Mouse (Mus musculus): ENCODE data around the gene Gm20896.
"Not testable (repeated sequence)": the region's sequence is repeated elsewhere in the genome, so short reads cannot be mapped to it uniquely, and the experiment has no call there.

Gene Gm20896

GRCm38 (mm10) chrY:35921426-35921825, at the start of gene Gm20896:
Gene Gm20896 (minus strand): TSS chrY:35921526.
- DNase-seq (ENCODE audit: low spot score), result not testable (repeated sequence)
